Mouse (Mus musculus) G1E (cell line): ENCODE data around the gene Hand2.

Experiments used
- CTCF ChIP-seq: IDR thresholded peaks from 2 replicates; pipeline ENCODE4 v1.5.1; 2012; ENCODE audit warnings: low read depth, low read length, inconsistent platforms, mixed read lengths
- GATA1 ChIP-seq: IDR thresholded peaks from 2 replicates; pipeline ENCODE4 v1.6.1; 2012; ENCODE audit warnings: borderline replicate concordance, low read length, inconsistent platforms, mixed read lengths
- POLR2AphosphoS5 ChIP-seq: IDR thresholded peaks from 2 replicates; pipeline ENCODE4 v1.6.1; 2012; ENCODE audit warnings: low read depth, low read length, inconsistent platforms; ENCODE audit not compliant: insufficient replicate concordance
- TAL1 ChIP-seq: conservative IDR thresholded peaks from 2 replicates; pipeline ENCODE4 v1.6.1; 2012; ENCODE audit warnings: low read depth, low read length, inconsistent platforms, mixed read lengths

DNA sequence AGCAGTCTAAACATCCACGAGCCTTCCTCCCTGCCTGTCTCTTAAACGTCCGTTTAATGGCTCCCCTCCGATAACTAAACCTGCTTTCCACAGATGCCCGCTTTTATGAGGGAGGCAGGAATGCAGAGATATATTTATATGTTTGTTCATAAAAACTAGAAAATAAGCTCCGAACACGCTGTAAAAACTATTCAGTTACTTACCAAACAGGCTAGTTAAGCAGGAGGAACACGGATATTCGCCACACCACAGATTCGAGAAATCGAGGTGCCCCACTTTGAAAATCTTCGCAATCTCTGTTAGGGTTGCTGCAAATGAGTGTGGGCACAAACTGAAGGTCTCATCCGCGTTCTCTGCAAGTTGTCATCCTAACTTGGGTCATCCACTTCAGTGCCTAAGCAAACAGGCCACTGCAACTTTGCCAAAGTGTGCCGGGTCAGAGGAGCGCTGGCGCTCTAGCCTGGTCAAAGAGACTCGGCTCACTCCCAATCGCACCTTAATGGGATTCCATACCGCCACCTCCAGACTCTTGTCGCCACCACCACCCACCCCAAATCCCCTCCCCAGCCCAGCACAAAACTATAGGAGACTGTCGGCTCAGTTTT is 700 bp upstream of the Hand2 start:
- TF ChIP-seq CTCF = no peak
- TF ChIP-seq TAL1 = no peak
- TF ChIP-seq POLR2AphosphoS5 = no peak
- no peak for TF ChIP-seq GATA1
